Comparison of ENCODE assay signal across 12 mouse cellular contexts in the genomic region with DNA sequence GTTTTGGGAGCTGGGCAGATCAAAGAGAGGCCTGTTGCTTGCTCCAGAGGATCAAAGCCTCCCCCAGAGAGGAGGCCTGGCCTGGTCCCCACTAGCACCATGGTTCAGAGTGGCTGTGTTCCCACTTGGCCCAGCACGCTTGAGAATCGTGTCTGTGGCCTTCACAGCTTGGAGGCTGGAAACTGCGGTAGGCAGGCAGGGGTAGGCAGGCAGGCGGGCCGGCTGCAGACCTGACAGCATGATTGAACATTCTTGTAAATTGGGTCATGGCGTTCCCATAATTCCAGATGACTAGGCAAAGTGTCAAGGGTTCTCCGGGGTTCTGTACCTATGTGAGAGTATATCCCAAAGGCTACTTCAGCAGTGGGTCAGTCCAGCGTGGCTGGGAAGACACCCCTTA. TPM values are rescaled to one million over a fixed set of nuclear protein-coding genes. Genes with fewer than 3 reads are reported as not detected.
DNase-seq lines count a peak whose midpoint lies in the region; ATAC-seq lines count a peak whose summit lies in the region.
"Had no signal": no experiment of that assay in that cellular context is flagged by ENCODE, and none has a peak within 500 bp of the region (broad histone marks: within the 10 kb centered on the region; RNA-seq: fewer than 3 reads in every experiment).

No protein-coding gene starts in this region.

- no peaks in the 10 kb centered on the region for H3K36me3 ChIP-seq in hindbrain, embryonic 11.5 days (ENCODE audit: control insufficient read depth, insufficient read depth, low read length)
- 0 out of 2 replicates have a peak, but pooled peaks cover 4% of the 10 kb centered on the region for H3K36me3 ChIP-seq in forebrain, embryonic 15.5 days
- H3K36me3 ChIP-seq: embryonic facial prominence, embryonic 12.5 days had no signal

- H3K27ac ChIP-seq in hindbrain, embryonic 11.5 days (ENCODE audit: low read depth, low read length): no peak overlapping the region
- H3K27ac ChIP-seq in forebrain, embryonic 15.5 days (replicated peaks): no peak overlapping the region
- H3K27ac ChIP-seq: embryonic facial prominence, embryonic 12.5 days; kidney, postnatal 0 days; neural tube, embryonic 13.5 days had no signal

- intact Hi-C loops in left cerebral cortex, postnatal 4 days (cut with DNase I): no loop called here

- no peak overlapping the region for H3K4me2 ChIP-seq in hindbrain, embryonic 11.5 days (replicated peaks; ENCODE audit: low read depth, low read length)
- no peak overlapping the region for H3K4me2 ChIP-seq in forebrain, embryonic 15.5 days (replicated peaks)
- H3K4me2 ChIP-seq: embryonic facial prominence, embryonic 12.5 days; neural tube, embryonic 13.5 days had no signal

- H3K9ac ChIP-seq in hindbrain, embryonic 11.5 days (ENCODE audit: low read depth, low read length): no peak overlapping the region
- no peak overlapping the region for H3K9ac ChIP-seq in forebrain, embryonic 15.5 days (replicated peaks)
- H3K9ac ChIP-seq: embryonic facial prominence, embryonic 12.5 days; neural tube, embryonic 13.5 days had no signal

- DNase-seq in left cerebral cortex, postnatal 4 days: peak; percentile 17
- no peak for DNase-seq in left cerebral cortex, adult 11 months (ENCODE audit: low spot score)
- DNase-seq in adrenal gland, adult 2 months: peak; percentile 92
- peak; percentile 85 to 89 for DNase-seq in adrenal gland, postnatal 36 days
- no peak for DNase-seq in hindbrain, embryonic 11.5 days (ENCODE audit: low spot score)
- DNase-seq in spleen, postnatal 4 days (ENCODE audit: low spot score in 2 of 2): no peak
- no peak for DNase-seq in kidney, adult 11 months
- DNase-seq: lung, postnatal 14 days had no signal

- no peaks in the 10 kb centered on the region for H3K9me3 ChIP-seq in hindbrain, embryonic 11.5 days (ENCODE audit: control insufficient read depth, low read length)
- no peaks in the 10 kb centered on the region for H3K9me3 ChIP-seq in forebrain, embryonic 15.5 days
- H3K9me3 ChIP-seq: embryonic facial prominence, embryonic 12.5 days; neural tube, embryonic 13.5 days had no signal

- H3K4me1 ChIP-seq in hindbrain, embryonic 11.5 days (replicated peaks; ENCODE audit: control insufficient read depth, insufficient read depth, low read length): peaks cover 12% of the 10 kb centered on the region; the same call in 1 of the 2 replicates
- H3K4me1 ChIP-seq in forebrain, embryonic 15.5 days: peaks cover 7% of the 10 kb centered on the region; the same call in 1 of the 2 replicates

- ATAC-seq in hindbrain, embryonic 11.5 days (ENCODE audit: low FRiP score): peak; percentile 23; the same call in 1 of the 2 replicates
- no peak for ATAC-seq in forebrain, embryonic 15.5 days (replicated peaks)

- no peaks in the 10 kb centered on the region for H3K27me3 ChIP-seq in hindbrain, embryonic 11.5 days (ENCODE audit: control insufficient read depth, insufficient read depth, low read length)
- no peaks in the 10 kb centered on the region for H3K27me3 ChIP-seq in forebrain, embryonic 15.5 days
- H3K27me3 ChIP-seq: embryonic facial prominence, embryonic 12.5 days; neural tube, embryonic 13.5 days had no signal

- 51% methylated on average over 8 of the region's 8 CpGs for WGBS in hindbrain, embryonic 11.5 days
- WGBS in forebrain, embryonic 15.5 days: 75% methylated on average over 8 of the region's 8 CpGs

- no peak overlapping the region for H3K4me3 ChIP-seq in hindbrain, embryonic 11.5 days (ENCODE audit: low read depth, low read length)
- no peak overlapping the region for H3K4me3 ChIP-seq in forebrain, embryonic 15.5 days
- H3K4me3 ChIP-seq: embryonic facial prominence, embryonic 12.5 days; neural tube, embryonic 13.5 days had no signal

RNA-seq across cellular contexts. Expression of gene Elovl5, which starts 35.9 kb away (rescaled TPM):
- total RNA-seq in left cerebral cortex, postnatal 4 days (2021): 10 to 100 TPM; 62.7 to 65.3 TPM
- total RNA-seq in adrenal gland, adult 2 months (2021): 1,000 to 10,000 TPM in 1 of 2 experiments, 100 to 1,000 TPM in 1; 490 to 1,131 TPM
- polyA plus RNA-seq in adrenal gland, adult 2 months (2012; rRNA removed): 123 and 254 TPM in 2 replicates
- 100 to 1,000 TPM; 613 to 759 TPM for total RNA-seq in adrenal gland, postnatal 36 days (2021)
- polyA plus RNA-seq in hindbrain, embryonic 11.5 days (2014; fragmentation: Nextera tagmentation; extraction: Ambion mirVana): 85.1 and 91.5 TPM in 2 replicates
- polyA plus RNA-seq in forebrain, embryonic 15.5 days (2015; fragmentation: Nextera tagmentation; extraction: Ambion mirVana): 60.4 and 66.3 TPM in 2 replicates

Comparison
In these comparisons a context has a peak if more than half of its experiments do, and no peak if none do; other contexts are left out.
1. DNase-seq: peak in left cerebral cortex, postnatal 4 days (single experiment), adrenal gland, adult 2 months (single experiment) and adrenal gland, postnatal 36 days (2 of 2); none in left cerebral cortex, adult 11 months (single experiment), hindbrain, embryonic 11.5 days (single experiment), spleen, postnatal 4 days (0 of 2) and kidney, adult 11 months (single experiment).
2. RNA of gene Elovl5, which starts 35.9 kb away (total RNA-seq): 490 to 1,131 TPM in adrenal gland, adult 2 months and 613 to 759 TPM in adrenal gland, postnatal 36 days; 62.7 to 65.3 TPM in left cerebral cortex, postnatal 4 days; every median in the first group is over 4 times any median in the second.